Mouse (Mus musculus) common myeloid progenitor, adult 5-6 weeks (primary cell): ENCODE measurements around the gene Zkscan14. TPM values are rescaled to one million over a fixed set of nuclear protein-coding genes. Genes with fewer than 3 reads are reported as not detected.

ENCODE experiments used
- ATAC-seq: replicated peaks from 2 replicates; pipeline ENCODE4 v1.8.0; 2016; ENCODE audit warnings: low read depth, mild to moderate bottlenecking, moderate TSS enrichment, inconsistent platforms; ENCODE audit not compliant: poor library complexity, severe bottlenecking
- total RNA-seq: library from RNA; stranded (forward); fragments of 200-1000, 187-1606 nt; gene quantifications from 2 replicates; pipeline ENCODE4 v1.2.3, GENCODE M21; 2017

Gene Zkscan14
- total RNA-seq, 1 experiment from 2014 or later = 22.0 TPM

- ATAC-seq = peak; percentile 83
Observed at GRCm38 (mm10) chr5:145203936-145204691, 2.4 kb upstream of the Zkscan14 start, which contains the start of gene Zkscan5. Gene Zkscan5, plus strand, starts transcription at chr5:145204562.

DNA sequence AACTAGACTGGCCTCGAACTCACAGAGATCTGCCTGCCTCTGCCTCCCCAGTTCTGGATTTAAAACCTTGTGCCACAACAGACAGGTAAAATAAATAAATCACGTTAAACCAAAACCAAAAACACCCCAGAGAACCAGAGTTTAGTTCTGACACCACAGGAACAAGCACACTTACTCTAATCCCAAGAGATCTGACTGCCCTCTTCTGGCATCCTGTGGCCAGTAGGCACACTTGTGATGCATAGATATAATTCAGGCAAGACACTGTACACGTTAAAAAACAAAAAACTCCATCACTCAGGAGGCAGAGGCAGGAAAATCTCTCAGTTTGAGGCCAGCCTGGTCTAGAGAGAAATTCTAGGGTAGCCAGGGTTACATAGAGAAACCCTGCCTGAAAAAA is 778 bp upstream of the Zkscan14 start:
- no peak for ATAC-seq

DNA sequence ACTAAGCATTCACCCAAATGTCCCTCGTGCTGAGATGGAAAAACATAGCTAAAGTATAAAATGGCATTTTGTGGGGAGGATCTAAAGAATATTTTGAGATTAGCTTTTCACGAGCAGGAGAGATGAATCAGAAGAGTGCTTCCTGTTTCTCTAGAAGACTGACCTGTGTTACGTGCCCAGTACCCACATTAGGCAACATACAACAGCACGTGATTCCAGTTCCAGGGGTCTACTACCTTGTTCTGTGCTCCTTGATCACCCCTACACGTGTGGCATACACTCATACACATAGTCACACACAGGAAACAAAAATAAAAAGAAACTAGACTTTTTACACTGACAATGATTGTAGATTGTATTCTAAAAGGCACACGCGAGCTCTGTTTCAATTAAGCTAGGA is 1.3 kb downstream of the Zkscan14 start:
- no peak for ATAC-seq

DNA sequence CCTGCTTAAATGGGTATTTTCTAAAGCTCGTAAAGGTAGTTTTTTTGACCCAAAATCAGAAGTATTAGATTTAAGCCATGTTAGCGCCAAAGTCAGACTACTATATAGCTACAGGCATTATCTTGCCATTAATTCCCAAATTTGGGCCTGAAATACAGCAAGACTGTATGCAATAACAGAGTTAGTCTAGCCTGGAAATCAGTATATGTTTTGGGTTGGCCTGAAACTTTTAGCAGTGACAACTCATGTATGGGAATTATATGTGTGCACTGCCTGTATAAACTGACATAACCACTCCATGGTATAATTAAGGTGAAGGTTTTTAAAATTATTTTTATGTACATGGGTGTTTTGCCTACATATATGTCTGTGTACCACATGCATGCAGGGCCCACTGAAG is 9.7 kb downstream of the Zkscan14 start, which contains the start of gene Atp5j2:
Gene Atp5j2, minus strand, starts transcription at position 101 of the 400 bp plus-strand sequence.
- no peak for ATAC-seq

- ATAC-seq = peak; percentile 98
Observed at GRCm38 (mm10) chr5:145190875-145191798, 10.5 kb downstream of the Zkscan14 start.

DNA sequence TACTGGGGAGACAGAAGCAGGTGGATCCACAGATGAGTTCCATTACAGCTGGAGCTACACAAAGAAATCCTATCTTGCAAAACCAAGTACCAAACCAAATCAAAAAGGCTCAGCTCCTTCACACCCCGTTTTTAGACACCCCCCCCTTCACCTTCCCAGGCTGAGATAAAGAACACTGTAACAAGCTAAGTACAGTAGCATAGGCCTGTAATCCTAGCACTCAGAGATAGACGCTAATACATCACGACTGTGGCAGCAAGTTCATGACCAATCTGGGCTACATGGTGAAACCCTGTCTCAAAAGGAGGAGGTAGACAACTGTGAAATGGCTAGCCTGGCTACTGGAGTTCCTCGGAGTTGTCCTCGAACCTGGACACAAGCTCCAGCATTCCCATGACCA is 11.3 kb downstream of the Zkscan14 start:
- ATAC-seq = no peak

DNA sequence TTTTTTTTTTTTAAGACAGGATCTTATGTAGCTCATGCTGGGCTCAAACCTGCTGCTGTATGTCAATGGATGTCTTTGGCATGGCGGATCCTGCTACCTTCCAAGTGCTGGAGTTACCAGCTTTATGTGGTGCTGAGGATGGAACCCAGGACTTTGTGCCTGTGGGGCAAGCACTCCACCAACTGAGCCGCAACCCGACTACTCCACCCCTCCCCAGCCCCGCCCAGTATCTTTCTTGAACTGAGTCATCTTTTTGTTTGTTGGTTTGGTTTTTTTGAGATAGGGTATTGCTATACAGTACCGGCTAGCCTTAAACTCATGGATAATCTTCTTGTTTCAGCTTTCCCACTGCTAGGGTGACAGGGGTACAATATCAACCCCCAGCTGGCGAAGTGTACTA is 12.3 kb downstream of the Zkscan14 start:
- no peak for ATAC-seq

DNA sequence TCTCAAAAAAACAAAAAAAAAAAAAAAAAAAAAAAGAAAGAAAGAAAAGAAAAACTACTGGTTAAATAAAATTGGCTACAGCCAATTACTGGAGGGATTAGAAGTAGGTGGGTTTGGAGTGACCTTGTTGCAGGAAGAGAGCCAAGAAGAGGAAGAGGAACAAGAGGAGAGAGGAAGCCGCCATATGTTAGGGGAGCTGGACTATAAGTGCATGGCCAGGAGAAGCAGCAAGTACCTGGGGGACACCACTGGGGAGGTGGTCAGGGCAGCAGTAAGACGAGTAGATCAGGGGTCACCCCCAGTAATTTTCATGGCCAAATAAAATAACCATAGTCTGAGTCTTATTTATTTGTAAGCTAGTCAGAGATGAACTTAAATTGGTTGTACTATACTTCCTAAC is 16.4 kb downstream of the Zkscan14 start:
- ATAC-seq = no peak

DNA sequence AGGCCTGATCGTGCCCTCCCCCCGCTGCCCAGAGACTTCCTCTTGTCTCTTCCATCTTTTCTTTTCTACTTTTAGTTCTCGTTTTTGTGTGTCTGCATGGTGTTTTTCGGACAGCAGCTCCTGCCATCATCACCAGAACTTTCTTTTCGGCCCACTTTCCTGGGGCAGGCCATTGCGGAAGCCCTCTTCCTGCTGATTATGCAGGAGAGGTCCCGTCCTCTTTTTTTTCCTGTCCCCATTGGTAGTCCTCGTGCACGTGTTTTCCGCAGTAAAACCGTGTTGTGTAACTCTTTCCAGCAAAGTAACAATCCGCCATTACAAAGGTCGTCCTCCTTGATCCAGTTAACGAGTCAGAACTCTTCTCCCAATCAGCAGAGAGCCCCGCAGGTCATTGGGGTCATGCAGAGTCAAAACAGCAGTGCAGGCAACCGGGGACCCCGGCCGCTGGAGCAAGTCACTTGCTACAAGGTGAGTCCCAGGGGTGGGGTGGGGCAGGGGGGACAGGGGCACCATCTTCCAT is 23.1 kb downstream of the Zkscan14 start:
- no peak for ATAC-seq

DNA sequence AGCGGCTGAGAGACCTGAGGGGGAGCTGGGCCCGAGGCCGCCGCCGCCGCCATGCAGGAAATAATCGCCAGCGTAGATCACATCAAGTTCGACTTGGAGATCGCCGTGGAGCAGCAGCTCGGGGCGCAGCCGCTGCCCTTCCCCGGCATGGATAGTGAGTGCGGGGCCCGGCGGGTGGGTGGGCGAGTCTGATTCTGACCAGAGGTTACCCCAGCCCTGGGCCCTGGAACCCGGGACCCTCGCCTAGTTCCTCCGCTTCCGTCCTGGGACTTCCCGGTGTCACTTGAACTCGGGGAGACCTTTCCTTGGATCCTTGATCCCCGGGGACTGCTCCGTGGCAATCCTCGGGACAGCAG is 34.4 kb downstream of the Zkscan14 start:
- no peak for ATAC-seq

DNA sequence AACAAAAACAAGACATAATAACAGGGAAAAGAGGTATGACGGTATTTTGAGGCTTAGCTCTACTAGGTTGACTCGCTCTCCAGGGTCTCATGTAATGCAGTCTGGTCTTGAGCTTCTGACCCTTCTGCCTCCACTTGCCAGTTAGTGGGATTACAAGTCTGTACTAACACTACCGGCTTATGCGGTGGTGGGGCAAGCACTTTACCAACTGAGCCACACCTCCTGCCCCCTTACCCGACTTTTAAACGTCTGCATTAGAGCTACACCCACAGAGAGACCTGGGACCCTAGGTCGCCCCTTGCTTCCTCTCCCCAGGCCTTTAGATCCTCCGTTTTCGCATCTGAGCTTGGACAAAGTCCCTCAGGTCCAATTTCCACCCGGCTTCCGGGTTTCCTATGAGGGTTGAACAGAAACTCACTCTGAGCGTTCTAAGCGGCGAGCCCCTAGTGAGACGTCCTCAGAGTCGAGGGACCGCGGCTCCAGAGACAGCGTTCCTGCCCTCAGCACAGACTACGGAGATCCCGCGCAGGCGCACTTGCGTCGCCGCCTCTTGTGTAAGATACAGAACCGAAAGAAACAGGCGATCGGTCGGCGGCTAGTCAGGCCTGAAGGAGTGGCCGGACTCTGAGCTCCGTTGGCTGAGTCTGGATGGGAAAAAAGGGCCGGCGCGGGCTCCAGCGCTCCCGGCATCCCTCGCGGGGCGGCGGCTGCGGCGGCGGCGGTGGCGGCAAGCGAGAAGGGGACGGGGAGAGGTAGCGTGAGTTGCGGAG is 34.9 kb downstream of the Zkscan14 start, which contains the start of the genes Ptcd1 and Cpsf4:
Gene Ptcd1, minus strand, starts transcription at position 573 of the 770 bp plus-strand sequence.
Gene Cpsf4, plus strand, starts transcription at position 678 of the 770 bp plus-strand sequence.
- peak; percentile 92 for ATAC-seq

DNA sequence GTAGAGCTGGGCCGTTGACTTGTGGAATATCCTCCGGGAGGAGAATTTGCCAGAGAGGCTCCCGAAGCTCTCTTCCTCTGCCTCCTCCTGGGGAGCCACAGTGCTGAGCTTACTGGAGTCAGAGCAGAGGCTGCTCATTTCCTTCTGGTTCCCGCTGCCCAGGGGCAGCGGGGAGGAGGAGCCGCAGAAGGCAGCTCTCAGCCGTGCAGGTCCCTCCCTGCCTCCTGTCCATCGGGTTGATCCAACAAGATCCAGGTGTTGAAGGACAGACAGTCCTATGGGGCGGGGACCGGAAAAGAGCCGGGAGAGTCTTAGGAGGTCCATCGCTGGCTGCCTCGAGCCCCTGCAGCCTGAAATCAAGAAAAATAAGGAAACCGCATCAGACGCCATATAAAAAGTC is 36.5 kb downstream of the Zkscan14 start:
- ATAC-seq = no peak

- ATAC-seq = no peak
Observed at GRCm38 (mm10) chr5:145164710-145165109, 37.0 kb downstream of the Zkscan14 start.

DNA sequence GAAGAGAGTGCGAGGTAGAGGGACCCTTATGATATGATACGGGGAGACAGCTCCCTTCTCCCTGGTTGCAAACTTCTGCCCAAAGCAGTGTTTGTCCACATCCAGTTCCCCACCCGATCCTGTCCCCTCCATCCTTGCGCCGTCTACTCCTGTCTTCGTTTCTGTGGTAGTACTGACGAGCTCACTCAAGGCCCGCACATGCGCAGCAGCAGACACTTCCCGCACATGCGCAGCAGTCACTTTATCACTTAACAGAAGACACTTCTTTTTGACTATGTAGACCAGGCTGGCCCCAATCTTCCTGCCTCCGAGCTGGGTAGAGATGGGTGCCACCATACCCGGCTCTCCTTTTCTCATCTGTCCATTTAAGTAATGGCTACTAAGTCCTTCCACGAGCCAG is 40.3 kb downstream of the Zkscan14 start:
- ATAC-seq = no peak

DNA sequence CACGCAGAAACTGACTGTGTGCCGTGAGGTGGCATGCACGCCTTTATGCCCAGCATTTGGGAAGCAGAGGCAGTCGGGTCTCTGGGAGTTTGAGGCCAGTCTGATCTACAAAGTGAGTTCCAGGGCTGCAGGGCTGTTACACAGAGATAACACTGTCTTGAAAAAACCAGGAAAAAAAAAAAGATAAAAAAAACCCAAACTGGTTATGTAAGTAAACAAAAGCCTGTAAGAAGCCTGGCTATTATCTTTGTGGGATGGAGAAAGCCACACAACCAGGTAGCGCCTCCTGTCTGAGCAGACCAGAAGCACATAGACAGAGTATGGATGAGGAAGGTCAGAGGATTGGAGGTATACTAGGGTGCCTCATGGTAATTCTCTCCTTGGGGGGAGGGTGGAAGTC is 49.0 kb downstream of the Zkscan14 start:
- ATAC-seq = peak; percentile 57; the same call in 1 of the 2 replicates

DNA sequence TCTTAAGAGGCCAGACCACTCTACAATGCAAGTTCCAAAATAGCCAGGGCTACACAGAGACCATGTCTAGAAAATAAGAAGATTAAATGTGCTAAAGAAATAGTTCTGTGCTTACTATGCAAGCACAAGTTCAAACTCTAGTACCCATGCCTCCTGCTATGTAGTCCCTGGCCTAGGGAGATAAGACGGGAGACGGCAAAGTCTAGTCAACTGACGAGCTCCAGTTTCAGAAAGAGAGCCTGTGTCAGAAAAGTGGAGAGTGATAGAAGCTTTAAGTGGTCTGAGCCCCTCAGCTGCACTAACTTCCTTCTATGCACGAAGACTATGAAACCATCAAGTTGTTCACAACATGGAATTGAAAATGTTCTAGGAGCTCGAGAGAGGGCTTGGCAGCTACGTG is 52.4 kb downstream of the Zkscan14 start:
- ATAC-seq = 0 out of 2 replicates have a peak, but pooled peaks have one; percentile 16

DNA sequence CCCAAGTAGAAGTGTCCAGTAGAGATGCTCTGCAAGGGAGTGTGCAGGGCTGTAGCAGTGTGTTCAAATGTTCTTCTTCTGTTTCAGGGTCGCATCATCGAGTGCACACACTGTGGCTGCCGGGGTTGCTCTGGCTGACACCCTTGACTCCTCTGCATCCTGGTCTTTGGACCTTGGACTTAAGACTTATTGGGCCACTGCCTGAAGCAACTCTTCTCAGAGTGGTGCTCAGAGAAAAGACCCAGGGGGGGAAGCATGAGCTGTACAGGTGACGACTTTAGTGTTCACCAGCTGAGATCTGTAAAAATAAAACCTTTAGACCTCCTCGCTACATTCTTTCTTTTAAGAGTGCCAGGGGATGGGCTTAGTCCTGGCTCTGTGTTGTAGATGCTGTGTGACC is 53.9 kb downstream of the Zkscan14 start:
- ATAC-seq = no peak
